Mouse (Mus musculus): ENCODE results near the gene Cdc42ep1. TPM values are rescaled to one million over a fixed set of nuclear protein-coding genes. Genes with fewer than 3 reads are reported as not detected.

Cdc42ep1 gene
- polyA plus RNA-seq, 1 experiment from 2014 or later, result 13.0 TPM

DNA sequence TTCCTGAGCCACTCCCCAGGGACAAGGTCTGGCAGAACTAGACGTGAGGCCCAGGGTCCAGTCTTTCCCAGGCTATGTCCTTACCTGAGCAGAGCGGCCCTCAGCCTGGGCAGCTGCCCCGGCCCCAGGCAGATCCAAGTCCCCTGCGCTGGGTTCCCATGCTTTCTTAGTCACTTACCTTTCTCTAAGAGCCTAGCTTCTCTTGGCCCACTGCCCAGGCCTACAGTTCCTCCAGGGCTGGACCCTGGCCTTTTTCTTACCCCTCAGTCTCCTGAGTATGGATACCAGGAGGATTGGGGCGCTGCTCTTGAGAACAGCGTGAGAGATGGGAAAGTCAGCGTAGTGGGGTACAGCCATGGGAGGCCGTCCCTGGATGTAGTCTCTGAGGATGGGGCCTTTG, 38.0 kb downstream of the Cdc42ep1 start:
- Histone ChIP-seq H3K4me2 (no peak overlapping the region), H3K4me3 (replicated peaks) (no peak overlapping the region), H3K9ac (no peak overlapping the region), H3K27me3 (no peaks in the 10 kb centered on the region), H3K27ac (replicated peaks) (no peak overlapping the region), H3K9me3 (replicated peaks) (no peaks in the 10 kb centered on the region), H3K4me1 (replicated peaks) (peaks cover 52% of the 10 kb centered on the region), H3K36me3 (replicated peaks) (peaks cover 50% of the 10 kb centered on the region)
- 85% methylated on average over 8 of the region's 8 CpGs for WGBS (ENCODE audit: insufficient replicate concordance)
- ATAC-seq (ENCODE audit: insufficient read depth), result no peak

DNA sequence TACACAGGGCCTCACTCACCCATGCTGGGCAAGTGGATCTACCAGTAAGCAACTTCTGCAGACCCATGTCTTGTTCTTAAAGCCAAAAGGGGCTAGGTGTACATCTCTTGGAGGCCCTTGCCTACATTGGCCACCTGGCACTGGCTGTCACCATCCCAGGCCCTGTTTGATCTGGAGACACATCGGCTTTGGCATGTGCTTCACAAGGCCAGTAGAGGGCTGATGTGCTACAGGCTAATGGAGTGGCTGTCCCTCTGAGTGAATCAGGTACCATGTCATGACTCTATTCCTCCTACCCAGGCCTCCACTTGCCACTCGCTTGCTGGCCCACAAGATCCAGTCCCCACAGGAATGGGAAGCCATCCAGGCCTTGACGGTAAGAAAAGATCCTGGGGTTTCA, 39.4 kb downstream of the Cdc42ep1 start:
- H3K4me3 ChIP-seq (replicated peaks), result no peak overlapping the region
- no peak for ATAC-seq (ENCODE audit: insufficient read depth)
- WGBS (ENCODE audit: insufficient replicate concordance), result 75% methylated on average over 3 of the region's 3 CpGs
- H3K27ac ChIP-seq (replicated peaks), result 0 out of 2 replicates have a peak overlapping the region, but pooled peaks have one; percentile 19
- H3K4me2 ChIP-seq, result no peak overlapping the region
- H3K9me3 ChIP-seq (replicated peaks), result no peaks in the 10 kb centered on the region
- H3K4me1 ChIP-seq (replicated peaks), result peaks cover 39% of the 10 kb centered on the region
- peaks cover 64% of the 10 kb centered on the region for H3K36me3 ChIP-seq (replicated peaks)
- H3K9ac ChIP-seq, result no peak overlapping the region
- no peaks in the 10 kb centered on the region for H3K27me3 ChIP-seq

DNA sequence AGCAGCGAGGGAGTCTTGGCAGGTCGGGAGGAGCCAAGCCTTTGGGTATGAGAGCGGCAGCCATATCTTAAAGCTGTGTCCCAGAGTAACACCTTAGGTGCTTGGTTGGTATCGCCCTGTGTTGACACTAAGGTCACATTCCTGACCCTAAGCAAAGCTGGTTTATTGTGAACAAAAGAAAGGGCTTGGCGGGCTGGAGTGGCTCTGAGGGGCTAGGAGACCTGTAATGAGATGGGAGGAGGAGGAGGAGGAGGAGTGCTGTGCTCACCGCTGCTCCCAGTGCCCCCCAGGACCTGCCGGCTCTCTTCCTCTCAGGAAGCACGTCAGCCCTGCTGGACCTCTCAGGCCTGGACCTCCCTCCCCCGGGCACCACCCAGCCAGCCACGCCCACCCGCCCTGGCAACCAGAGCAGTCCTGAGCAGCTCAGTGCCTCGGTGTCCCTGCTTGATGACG, 47.0 kb downstream of the Cdc42ep1 start:
- Histone ChIP-seq H3K27ac (replicated peaks) (no peak overlapping the region), H3K9me3 (replicated peaks) (no peaks in the 10 kb centered on the region), H3K4me1 (replicated peaks) (peaks cover 51% of the 10 kb centered on the region), H3K9ac (no peak overlapping the region), H3K36me3 (replicated peaks) (peaks cover 74% of the 10 kb centered on the region), H3K27me3 (no peaks in the 10 kb centered on the region), H3K4me2 (peak overlapping the region; percentile 29), H3K4me3 (replicated peaks) (no peak overlapping the region)
- ATAC-seq (ENCODE audit: insufficient read depth), result peak; percentile 50
- 30% methylated on average over 13 of the region's 13 CpGs for WGBS (ENCODE audit: insufficient replicate concordance)

DNA sequence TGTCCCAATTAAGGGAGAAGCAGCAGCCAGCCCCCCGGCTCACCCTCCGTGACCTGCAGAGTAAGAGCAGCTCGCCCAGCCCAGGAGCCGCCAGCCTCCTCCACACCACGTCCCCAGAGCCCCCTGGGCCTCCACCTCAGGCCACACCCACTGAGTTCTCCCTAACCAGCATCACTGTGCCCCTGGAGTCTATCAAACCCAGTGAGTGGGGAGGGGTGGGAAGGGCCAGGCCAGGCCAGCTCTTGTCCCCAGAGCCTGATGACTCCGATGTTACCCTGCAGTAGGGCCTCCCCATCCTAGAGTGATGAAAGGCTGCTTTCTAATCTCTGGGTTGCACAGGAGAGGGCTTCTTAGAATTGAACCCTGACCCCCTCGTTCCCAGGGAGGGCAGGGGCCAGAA, 50.0 kb downstream of the Cdc42ep1 start:
- H3K4me1 ChIP-seq (replicated peaks), result peaks cover 81% of the 10 kb centered on the region
- peaks cover 45% of the 10 kb centered on the region for H3K36me3 ChIP-seq (replicated peaks)
- no peak overlapping the region for H3K27ac ChIP-seq (replicated peaks)
- H3K27me3 ChIP-seq, result no peaks in the 10 kb centered on the region
- H3K9me3 ChIP-seq (replicated peaks), result no peaks in the 10 kb centered on the region
- 49% methylated on average over 7 of the region's 7 CpGs for WGBS (ENCODE audit: insufficient replicate concordance)
- no peak for ATAC-seq (ENCODE audit: insufficient read depth)
- no peak overlapping the region for H3K9ac ChIP-seq
- no peak overlapping the region for H3K4me2 ChIP-seq
- H3K4me3 ChIP-seq (replicated peaks), result no peak overlapping the region

DNA sequence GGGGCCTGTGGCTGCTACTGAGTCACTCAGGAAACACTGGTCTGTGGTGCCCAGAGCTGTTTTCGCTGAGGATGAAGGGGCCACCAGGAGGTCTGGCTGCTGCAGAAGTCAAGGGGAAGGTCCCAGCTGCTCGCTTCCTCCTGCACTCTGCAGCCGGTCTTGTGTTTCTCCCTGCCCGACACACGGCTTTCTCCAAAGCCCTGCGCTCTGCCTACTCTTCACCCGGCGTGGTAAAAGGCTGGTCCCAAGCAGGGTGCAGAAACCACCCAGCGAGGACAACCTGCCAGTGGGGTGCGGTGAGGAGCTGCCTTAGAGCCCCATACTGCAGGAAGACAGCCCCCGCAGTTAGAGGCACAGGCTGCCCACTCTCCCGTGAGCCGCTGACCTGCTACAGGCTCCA, 52.3 kb downstream of the Cdc42ep1 start:
- Histone ChIP-seq H3K9ac (no peak overlapping the region), H3K27me3 (no peaks in the 10 kb centered on the region), H3K36me3 (replicated peaks) (peaks cover 32% of the 10 kb centered on the region), H3K4me2 (peak overlapping the region; percentile 89), H3K4me3 (replicated peaks) (no peak overlapping the region), H3K4me1 (replicated peaks) (peaks cover 89% of the 10 kb centered on the region), H3K27ac (replicated peaks) (peak overlapping the region; percentile 78), H3K9me3 (replicated peaks) (no peaks in the 10 kb centered on the region)
- WGBS (ENCODE audit: insufficient replicate concordance), result 24% methylated on average over 13 of the region's 13 CpGs
- no peak for ATAC-seq (ENCODE audit: insufficient read depth)

DNA sequence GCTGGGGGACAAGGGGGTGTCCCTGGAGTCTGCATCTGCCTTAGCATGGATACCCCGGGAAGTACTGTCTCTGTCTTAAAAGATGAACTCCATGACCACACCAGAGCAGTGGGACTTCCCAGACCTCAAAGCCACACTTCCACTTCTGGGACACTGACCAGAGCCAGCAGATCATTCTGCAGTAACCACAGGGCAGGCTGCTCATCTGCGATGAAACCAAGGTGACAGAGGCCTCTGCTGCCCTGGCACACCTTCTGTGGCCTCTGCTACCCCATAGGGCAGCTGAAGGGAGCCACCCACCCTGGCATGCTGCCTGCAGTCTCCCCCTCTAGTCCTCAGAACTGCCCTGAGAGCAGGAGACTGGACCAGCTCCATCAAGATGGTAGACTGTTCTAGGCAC, 53.3 kb downstream of the Cdc42ep1 start:
- H3K27ac ChIP-seq (replicated peaks), result peak overlapping the region; percentile 78
- H3K9me3 ChIP-seq (replicated peaks), result no peaks in the 10 kb centered on the region
- WGBS (ENCODE audit: insufficient replicate concordance), result 36% methylated on average over 2 of the region's 2 CpGs
- peaks cover 29% of the 10 kb centered on the region for H3K36me3 ChIP-seq (replicated peaks)
- H3K9ac ChIP-seq, result peak overlapping the region; percentile 32
- H3K4me3 ChIP-seq (replicated peaks), result no peak overlapping the region
- no peaks in the 10 kb centered on the region for H3K27me3 ChIP-seq
- ATAC-seq (ENCODE audit: insufficient read depth), result no peak
- peaks cover 93% of the 10 kb centered on the region for H3K4me1 ChIP-seq (replicated peaks)
- peak overlapping the region; percentile 89 for H3K4me2 ChIP-seq

DNA sequence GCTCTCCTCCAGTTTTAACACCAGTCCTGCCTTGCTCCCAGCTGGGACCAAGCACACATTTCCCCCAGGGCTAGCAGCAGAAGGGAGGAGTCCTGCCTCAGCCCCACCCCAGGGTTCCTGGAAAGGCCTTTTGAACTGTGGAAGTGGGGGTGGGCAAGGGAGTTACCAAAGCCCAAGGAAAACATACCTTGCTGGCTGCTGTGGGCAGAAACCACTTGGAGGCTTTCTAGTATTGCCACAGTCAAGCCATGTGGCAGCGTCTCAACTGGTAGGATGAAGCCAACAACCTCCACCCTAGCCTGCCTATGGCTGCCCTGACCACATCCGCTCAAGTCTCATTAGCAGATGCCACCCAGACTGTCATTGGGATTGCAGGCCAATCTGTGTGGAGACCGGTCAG, 53.7 kb downstream of the Cdc42ep1 start:
- H3K4me1 ChIP-seq (replicated peaks), result peaks cover 95% of the 10 kb centered on the region
- H3K27me3 ChIP-seq, result no peaks in the 10 kb centered on the region
- ATAC-seq (ENCODE audit: insufficient read depth), result no peak
- H3K4me2 ChIP-seq, result peak overlapping the region; percentile 89
- WGBS (ENCODE audit: insufficient replicate concordance), result 50% methylated on average over 3 of the region's 3 CpGs
- no peaks in the 10 kb centered on the region for H3K9me3 ChIP-seq (replicated peaks)
- no peak overlapping the region for H3K4me3 ChIP-seq (replicated peaks)
- peaks cover 25% of the 10 kb centered on the region for H3K36me3 ChIP-seq (replicated peaks)
- H3K27ac ChIP-seq (replicated peaks), result peak overlapping the region; percentile 78
- peak overlapping the region; percentile 32 for H3K9ac ChIP-seq

DNA sequence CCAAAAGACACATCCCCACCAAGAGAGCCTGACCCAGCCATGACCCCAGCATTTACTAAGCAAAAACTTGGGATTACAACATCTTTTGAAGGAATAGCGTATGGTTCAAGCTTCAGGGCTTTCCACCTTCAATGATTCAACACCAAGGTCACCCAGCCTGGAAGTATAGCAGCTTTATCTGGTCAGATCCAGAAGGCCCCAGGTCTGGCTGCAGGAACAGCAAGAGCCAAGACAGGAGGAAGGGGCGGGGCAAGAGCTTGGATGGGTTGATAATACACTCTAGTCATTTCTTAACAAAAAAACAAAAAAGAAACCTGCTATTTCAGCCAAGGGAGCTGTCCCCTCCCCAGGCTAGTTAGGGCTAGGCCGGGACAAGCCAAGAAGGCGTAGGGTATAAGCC, 55.1 kb downstream of the Cdc42ep1 start:
- H3K27me3 ChIP-seq, result no peaks in the 10 kb centered on the region
- no peak overlapping the region for H3K9ac ChIP-seq
- 0 out of 2 replicates have a peak, but pooled peaks have one; percentile 19 for ATAC-seq (ENCODE audit: insufficient read depth)
- H3K36me3 ChIP-seq (replicated peaks), result peaks cover 16% of the 10 kb centered on the region
- peak overlapping the region; percentile 89 for H3K4me2 ChIP-seq
- peak overlapping the region; percentile 78 for H3K27ac ChIP-seq (replicated peaks)
- no peak overlapping the region for H3K4me3 ChIP-seq (replicated peaks)
- WGBS (ENCODE audit: insufficient replicate concordance), result 32% methylated on average over 4 of the region's 4 CpGs
- no peaks in the 10 kb centered on the region for H3K9me3 ChIP-seq (replicated peaks)
- H3K4me1 ChIP-seq (replicated peaks), result peaks cover 93% of the 10 kb centered on the region

DNA sequence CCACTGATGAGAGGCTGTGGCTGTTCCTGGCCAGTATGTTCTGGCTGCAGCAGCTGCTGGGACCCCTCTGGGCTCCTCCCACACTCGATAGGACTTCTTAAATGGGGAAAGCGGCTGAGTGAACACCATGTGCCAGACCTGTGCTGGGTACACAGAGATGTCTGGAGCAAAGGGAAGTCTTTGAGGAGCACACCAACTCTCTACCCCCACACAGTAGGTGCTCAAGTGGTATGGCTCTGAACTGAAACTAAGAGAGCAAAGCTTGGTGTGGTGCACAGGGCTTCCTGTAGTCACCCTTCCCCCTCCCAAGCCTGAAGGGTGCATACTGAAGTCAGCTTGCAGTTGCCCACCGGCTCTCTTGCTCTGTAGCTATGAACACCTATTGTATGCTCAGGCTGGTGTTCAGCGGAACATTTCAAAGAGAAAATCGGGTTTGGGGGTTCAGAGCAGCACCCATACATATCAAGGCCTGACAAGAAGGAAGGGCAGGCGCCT, 56.1 kb downstream of the Cdc42ep1 start:
- Histone ChIP-seq H3K4me2 (peak overlapping the region; percentile 89), H3K4me3 (replicated peaks) (peak overlapping the region; percentile 70), H3K9me3 (replicated peaks) (no peaks in the 10 kb centered on the region), H3K27ac (replicated peaks) (peak overlapping the region; percentile 78), H3K9ac (peak overlapping the region; percentile 60), H3K27me3 (no peaks in the 10 kb centered on the region), H3K36me3 (replicated peaks) (peaks cover 16% of the 10 kb centered on the region; the same call in 1 of the 2 replicates), H3K4me1 (replicated peaks) (peaks cover 92% of the 10 kb centered on the region)
- WGBS (ENCODE audit: insufficient replicate concordance), result 19% methylated on average over 6 of the region's 6 CpGs
- ATAC-seq (ENCODE audit: insufficient read depth), result no peak

DNA sequence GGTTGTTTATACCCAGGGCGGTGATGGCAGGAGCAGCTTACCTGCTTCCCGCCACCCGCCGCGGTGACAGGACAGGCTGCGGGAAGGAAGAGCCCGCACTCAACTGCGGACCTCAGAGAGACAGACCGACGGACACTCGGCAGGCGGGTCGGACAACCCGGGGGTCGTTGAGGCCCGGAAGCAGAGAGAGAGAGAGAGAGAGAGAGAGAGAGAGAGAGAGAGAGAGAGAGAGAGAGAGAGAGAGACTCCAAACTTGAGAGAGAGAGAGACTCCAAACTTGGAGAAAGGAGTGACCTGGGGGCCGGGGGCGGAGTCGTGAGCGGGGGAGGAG, 57.0 kb downstream of the Cdc42ep1 start, which contains the start of gene Gm49510:
Gm49510 (plus strand) TSS at position 259 of the 331 bp plus-strand sequence.
- H3K4me2 ChIP-seq, result peak within 1 kb of the TSS; percentile 89
- peak within 1 kb of the TSS; percentile 70 for H3K4me3 ChIP-seq (replicated peaks)
- 3% methylated on average over 20 of the region's 20 CpGs for WGBS (ENCODE audit: insufficient replicate concordance)
- no peaks in the 10 kb centered on the region for H3K27me3 ChIP-seq
- ATAC-seq (ENCODE audit: insufficient read depth), result no peak
- peaks cover 23% of the 10 kb centered on the region for H3K36me3 ChIP-seq (replicated peaks)
- no peaks in the 10 kb centered on the region for H3K9me3 ChIP-seq (replicated peaks)
- peaks cover 86% of the 10 kb centered on the region for H3K4me1 ChIP-seq (replicated peaks)
- H3K27ac ChIP-seq (replicated peaks), result peak within 1 kb of the TSS; percentile 78
- H3K9ac ChIP-seq, result peak within 1 kb of the TSS; percentile 60

DNA sequence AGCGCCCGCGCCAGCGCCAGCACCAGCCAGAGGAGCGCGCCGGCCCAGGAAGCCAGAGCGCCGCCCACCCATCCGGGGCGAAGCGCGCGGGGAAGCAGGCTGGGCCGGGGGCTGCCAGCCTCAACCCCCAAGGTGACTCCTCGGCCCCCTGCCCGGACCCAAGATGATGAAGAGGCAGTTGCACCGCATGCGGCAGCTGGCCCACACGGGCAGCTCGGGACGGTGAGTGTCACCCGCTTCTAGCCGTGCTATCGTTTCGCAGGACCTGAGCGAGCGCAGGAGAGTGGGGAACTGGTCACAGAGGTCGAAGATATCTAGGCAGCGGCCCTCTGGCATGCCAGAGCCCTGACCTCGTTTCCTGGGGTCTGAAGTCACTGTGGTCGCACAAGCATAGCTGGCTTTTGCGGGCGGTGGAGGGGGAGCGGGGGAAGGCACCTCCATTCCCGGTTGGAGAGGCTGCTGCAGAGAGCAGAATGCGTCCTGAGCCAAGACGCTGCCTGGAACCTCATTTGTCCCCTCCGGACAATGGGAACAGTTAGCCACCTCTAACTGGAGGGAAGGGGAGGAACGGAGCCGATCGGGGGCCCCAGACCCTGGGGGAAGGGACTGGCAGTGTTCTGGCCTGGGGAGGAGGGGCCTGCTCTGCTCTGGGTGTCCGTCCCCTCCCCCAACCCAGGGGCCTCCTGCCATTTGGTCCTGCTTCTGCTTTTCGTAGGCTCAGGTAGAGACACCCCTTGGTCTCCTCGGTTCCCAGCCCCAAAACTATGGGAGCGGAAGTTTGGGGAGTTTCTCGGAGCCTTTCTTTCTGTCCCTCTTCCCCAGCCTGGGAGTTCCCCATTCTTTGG, 57.5 kb downstream of the Cdc42ep1 start, which contains the start of gene Sh3bp1:
Sh3bp1 (plus strand) TSS at position 29 of the 845 bp plus-strand sequence.
- H3K9me3 ChIP-seq (replicated peaks), result no peaks in the 10 kb centered on the region
- H3K4me3 ChIP-seq (replicated peaks), result peak within 1 kb of the TSS; percentile 70
- peak; percentile 55 for ATAC-seq (ENCODE audit: insufficient read depth)
- peak within 1 kb of the TSS; percentile 89 for H3K4me2 ChIP-seq
- no peaks in the 10 kb centered on the region for H3K27me3 ChIP-seq
- WGBS (ENCODE audit: insufficient replicate concordance), result under 1% methylated on average over 47 of the region's 47 CpGs
- H3K4me1 ChIP-seq (replicated peaks), result peaks cover 80% of the 10 kb centered on the region
- H3K9ac ChIP-seq, result peak within 1 kb of the TSS; percentile 60
- H3K36me3 ChIP-seq (replicated peaks), result peaks cover 29% of the 10 kb centered on the region
- H3K27ac ChIP-seq (replicated peaks), result peak within 1 kb of the TSS; percentile 78
